Mouse (Mus musculus) embryonic facial prominence, embryonic 11.5 days (tissue): Measurements from ENCODE around the gene Dgkd. TPM values are rescaled to one million over a fixed set of nuclear protein-coding genes. Genes with fewer than 3 reads are reported as not detected.

Experiments used
- ATAC-seq: fragments of 200-750 bp; cut with Nextera tagmentation; replicated peaks from 2 replicates; pipeline ENCODE4 v1.8.0; 2017; ENCODE audit warnings: low read depth; ENCODE audit not compliant: insufficient number of reproducible peaks, low FRiP score, low TSS enrichment
- DNase-seq: peaks from one replicate; pipeline ENCODE4 v3.0.0-alpha.2; 2015; ENCODE audit warnings: low spot score
- H3K27ac ChIP-seq: fragments of 300-500 bp; sonication (generic); replicated peaks from 2 replicates; pipeline ENCODE4 v1.5.1; 2014; ENCODE audit warnings: mild to moderate bottlenecking, low read depth, low read length, control low read depth
- H3K27me3 ChIP-seq: fragments of 300-500 bp; sonication (generic); 2 replicates; pipeline ENCODE4 v1.6.1; 2014; ENCODE audit warnings: mild to moderate bottlenecking, low read length, moderate library complexity, mixed read lengths; ENCODE audit not compliant: control insufficient read depth, insufficient read depth
- H3K36me3 ChIP-seq: fragments of 300-500 bp; sonication (generic); replicated peaks from 2 replicates; pipeline ENCODE4 v1.6.1; 2014; ENCODE audit warnings: low read depth, mild to moderate bottlenecking, low read length, moderate library complexity, mixed read lengths; ENCODE audit not compliant: control insufficient read depth, insufficient read depth
- H3K4me1 ChIP-seq: fragments of 300-500 bp; sonication (generic); 2 replicates; pipeline ENCODE4 v1.6.1; 2014; ENCODE audit warnings: low read length, mixed read lengths; ENCODE audit not compliant: control insufficient read depth, insufficient read depth
- H3K4me2 ChIP-seq: fragments of 300-500 bp; sonication (generic); 2 replicates; pipeline ENCODE4 v1.6.1; 2014; ENCODE audit warnings: low read depth, mild to moderate bottlenecking, control low read depth, low read length, moderate library complexity
- H3K4me3 ChIP-seq: fragments of 300-500 bp; sonication (generic); 2 replicates; pipeline ENCODE4 v1.5.1; 2014; ENCODE audit warnings: low read depth, low read length, control low read depth
- H3K9ac ChIP-seq: fragments of 300-500 bp; sonication (generic); replicated peaks from 2 replicates; pipeline ENCODE4 v1.6.1; 2014; ENCODE audit warnings: mild to moderate bottlenecking, control low read depth, low read length
- H3K9me3 ChIP-seq: fragments of 300-500 bp; sonication (generic); replicated peaks from 2 replicates; pipeline ENCODE4 v1.6.1; 2016; ENCODE audit warnings: mild to moderate bottlenecking, low read length, inconsistent platforms, mixed read lengths; ENCODE audit not compliant: control insufficient read depth
- WGBS: fragments of 180-500 bp; shearing (Covaris S2); extraction: QIAGEN DNeasy Blood & Tissue Kit; methylation state at CpG from one replicate; pipeline ENCODE4 v1.1.7; 2014; 5-methylcytosine and 5-hydroxymethylcytosine counted together
- polyA plus RNA-seq: library from polyadenylated mRNA; unstranded; fragments of >200 nt; fragmentation: Nextera tagmentation; extraction: Ambion mirVana; gene quantifications from 2 replicates; pipeline ENCODE4 v1.2.1, GENCODE M21; 2014

Dgkd gene
- polyA plus RNA-seq, 1 experiment from 2014 or later, result 33.5 TPM

GRCm38 (mm10) chr1:87879494-87880325, 26.6 kb downstream of the Dgkd start:
- no peak overlapping the region for H3K4me2 ChIP-seq
- no peak for DNase-seq
- no peaks in the 10 kb centered on the region for H3K27me3 ChIP-seq
- no peak overlapping the region for H3K27ac ChIP-seq
- no peaks in the 10 kb centered on the region for H3K36me3 ChIP-seq
- no peaks in the 10 kb centered on the region for H3K4me1 ChIP-seq
- WGBS, result 71% methylated on average over 3 of the region's 3 CpGs
- H3K4me3 ChIP-seq, result no peak overlapping the region
- H3K9ac ChIP-seq, result no peak overlapping the region
- H3K9me3 ChIP-seq, result no peaks in the 10 kb centered on the region
- no peak for ATAC-seq

GRCm38 (mm10) chr1:87880326-87880627, 27.2 kb downstream of the Dgkd start:
- H3K27ac ChIP-seq, result no peak overlapping the region
- DNase-seq (no peak), ATAC-seq (no peak)
- H3K4me3 ChIP-seq, result no peak overlapping the region
- no peaks in the 10 kb centered on the region for H3K9me3 ChIP-seq
- no peak overlapping the region for H3K9ac ChIP-seq
- no peaks in the 10 kb centered on the region for H3K4me1 ChIP-seq
- 87% methylated on average over 6 of the region's 6 CpGs for WGBS
- no peaks in the 10 kb centered on the region for H3K27me3 ChIP-seq
- H3K4me2 ChIP-seq, result no peak overlapping the region
- H3K36me3 ChIP-seq, result no peaks in the 10 kb centered on the region

DNA sequence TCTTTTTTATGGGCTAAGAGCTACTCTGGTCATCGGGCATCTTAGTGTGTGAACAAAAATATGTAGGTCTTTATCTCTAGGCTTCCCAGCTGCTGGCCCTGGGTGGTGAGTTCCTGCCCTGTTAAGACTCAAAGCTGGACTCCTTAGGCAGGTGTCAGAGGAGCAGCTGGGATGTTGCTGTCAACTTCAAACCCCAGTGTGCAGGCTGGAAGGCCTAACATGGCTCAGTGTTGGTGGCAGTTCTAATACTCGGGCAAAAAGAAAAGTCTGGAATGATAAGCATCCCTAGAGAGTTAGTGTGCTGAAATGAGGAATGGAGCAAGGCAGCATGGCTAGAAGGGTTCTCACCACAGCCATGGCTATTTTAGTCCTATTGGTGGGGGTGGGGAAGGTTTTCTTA, 27.8 kb downstream of the Dgkd start:
- H3K4me3 ChIP-seq, result no peak overlapping the region
- H3K36me3 ChIP-seq, result no peaks in the 10 kb centered on the region
- no peak overlapping the region for H3K9ac ChIP-seq
- H3K9me3 ChIP-seq, result no peaks in the 10 kb centered on the region
- H3K27me3 ChIP-seq, result no peaks in the 10 kb centered on the region
- no peak for ATAC-seq
- no peaks in the 10 kb centered on the region for H3K4me1 ChIP-seq
- DNase-seq, result no peak
- H3K4me2 ChIP-seq, result no peak overlapping the region
- no peak overlapping the region for H3K27ac ChIP-seq
- 72% methylated on average over 2 of the region's 2 CpGs for WGBS

DNA sequence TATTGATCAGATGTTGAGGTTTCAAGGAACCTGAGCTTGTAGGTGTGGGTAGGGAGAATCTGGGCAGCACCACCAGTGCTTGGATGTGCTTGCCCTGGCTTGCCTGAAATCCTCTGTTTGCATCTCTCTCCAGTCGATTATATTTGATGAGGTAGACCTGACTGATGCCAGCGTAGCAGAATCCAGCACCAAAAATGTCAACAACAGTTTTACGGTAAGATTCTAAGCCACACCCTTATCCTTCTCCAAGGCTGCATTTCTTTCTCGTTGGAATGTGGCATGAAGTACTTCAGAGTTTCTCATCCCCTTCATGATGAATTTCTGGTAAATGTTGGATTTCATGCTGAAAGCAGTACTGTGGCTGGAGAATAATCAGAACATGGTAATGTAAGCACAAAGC, 28.6 kb downstream of the Dgkd start:
- no peaks in the 10 kb centered on the region for H3K36me3 ChIP-seq
- no peak overlapping the region for H3K4me3 ChIP-seq

DNA sequence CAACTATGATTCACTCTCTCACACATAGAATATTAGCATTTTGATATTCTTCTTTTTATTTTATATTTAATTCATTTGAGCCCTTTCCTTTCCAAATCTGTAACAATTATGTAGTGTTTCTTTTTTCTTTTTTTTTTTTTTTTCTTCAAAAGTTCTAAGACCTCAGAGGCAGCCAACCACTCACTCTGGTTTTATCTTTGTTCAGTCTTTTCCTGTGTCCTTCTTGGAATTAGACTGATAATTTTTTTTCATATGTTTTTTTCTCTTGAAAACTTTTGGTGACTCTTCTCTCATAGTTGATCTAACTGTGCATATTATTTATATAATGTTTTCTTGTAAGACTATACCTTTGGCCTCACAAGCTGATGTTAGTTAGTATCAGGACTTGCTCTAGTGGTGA, 29.5 kb downstream of the Dgkd start:
- Histone ChIP-seq H3K9me3 (no peaks in the 10 kb centered on the region), H3K27me3 (no peaks in the 10 kb centered on the region), H3K4me3 (no peak overlapping the region), H3K27ac (no peak overlapping the region), H3K36me3 (no peaks in the 10 kb centered on the region), H3K4me2 (no peak overlapping the region), H3K4me1 (no peaks in the 10 kb centered on the region), H3K9ac (no peak overlapping the region)
- ATAC-seq (no peak), DNase-seq (no peak)

More for the DNA sequence above, 28.6 kb downstream of the Dgkd start:
- no peak for ATAC-seq
- DNase-seq, result no peak
- no peak overlapping the region for H3K4me2 ChIP-seq
- H3K27ac ChIP-seq, result no peak overlapping the region
- no peaks in the 10 kb centered on the region for H3K4me1 ChIP-seq
- WGBS, result 92% methylated on average over 4 of the region's 4 CpGs
- no peaks in the 10 kb centered on the region for H3K27me3 ChIP-seq
- H3K9ac ChIP-seq, result no peak overlapping the region
- H3K9me3 ChIP-seq, result no peaks in the 10 kb centered on the region

DNA sequence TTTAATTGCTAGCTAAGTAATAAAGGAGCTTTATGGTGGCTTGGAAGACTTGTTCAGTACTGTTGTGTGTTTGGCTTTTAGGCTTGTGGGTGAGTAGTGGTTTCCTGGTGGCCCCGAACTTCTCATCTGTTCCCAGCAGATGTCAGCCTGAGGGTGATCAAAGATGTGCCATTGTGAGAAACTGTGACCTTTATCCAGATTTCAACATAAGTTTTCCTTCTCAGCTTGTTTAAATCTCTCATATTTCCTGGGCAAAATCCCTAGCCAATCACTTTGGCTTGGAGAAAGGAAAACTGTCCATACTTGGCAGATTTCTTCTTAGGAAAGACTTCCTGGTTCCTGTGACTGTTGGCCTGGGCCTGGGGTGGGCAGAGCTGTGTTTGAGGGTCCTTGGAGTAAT, 37.9 kb downstream of the Dgkd start:
- Histone ChIP-seq H3K36me3 (no peaks in the 10 kb centered on the region), H3K9ac (no peak overlapping the region), H3K4me1 (no peaks in the 10 kb centered on the region), H3K27ac (no peak overlapping the region), H3K27me3 (no peaks in the 10 kb centered on the region), H3K4me3 (no peak overlapping the region), H3K9me3 (no peaks in the 10 kb centered on the region), H3K4me2 (no peak overlapping the region)
- 74% methylated on average over 1 of the region's 1 CpGs for WGBS
- no peak for ATAC-seq
- no peak for DNase-seq

DNA sequence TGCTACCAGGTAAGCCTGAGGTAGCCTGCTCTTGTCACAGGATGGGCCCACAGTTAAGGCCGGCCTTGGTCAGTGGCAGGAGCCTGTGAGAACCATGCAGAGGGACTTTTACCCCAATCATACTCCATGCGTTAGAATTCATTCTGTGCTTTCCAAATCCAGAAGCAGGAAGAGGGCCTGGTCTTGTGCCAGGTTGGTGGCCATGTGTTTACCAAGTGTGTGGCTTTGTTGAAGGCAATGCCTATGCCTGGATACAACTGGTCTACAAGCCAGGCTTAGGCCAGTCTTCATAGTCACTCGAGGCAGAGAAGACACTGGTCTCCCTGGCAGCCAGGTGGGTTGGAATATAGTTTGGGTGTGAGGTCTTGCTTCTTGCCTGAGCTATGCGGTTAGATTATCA, 38.5 kb downstream of the Dgkd start:
- H3K9ac ChIP-seq, result no peak overlapping the region
- no peak overlapping the region for H3K27ac ChIP-seq
- 89% methylated on average over 4 of the region's 4 CpGs for WGBS
- ATAC-seq (no peak), DNase-seq (no peak)
- H3K4me2 ChIP-seq, result no peak overlapping the region
- no peak overlapping the region for H3K4me3 ChIP-seq
- H3K27me3 ChIP-seq, result no peaks in the 10 kb centered on the region
- H3K4me1 ChIP-seq, result no peaks in the 10 kb centered on the region
- no peaks in the 10 kb centered on the region for H3K9me3 ChIP-seq
- no peaks in the 10 kb centered on the region for H3K36me3 ChIP-seq

GRCm38 (mm10) chr1:87892499-87892898, 39.4 kb downstream of the Dgkd start:
- Histone ChIP-seq H3K27ac (no peak overlapping the region), H3K4me1 (no peaks in the 10 kb centered on the region), H3K36me3 (no peaks in the 10 kb centered on the region), H3K27me3 (no peaks in the 10 kb centered on the region), H3K4me3 (no peak overlapping the region), H3K9ac (no peak overlapping the region), H3K9me3 (no peaks in the 10 kb centered on the region), H3K4me2 (no peak overlapping the region)
- ATAC-seq (no peak), DNase-seq (no peak)
- 51% methylated on average over 2 of the region's 2 CpGs for WGBS
